Mouse (Mus musculus): ENCODE measurements around the gene Ppp1r8.

Gene Ppp1r8

DNA sequence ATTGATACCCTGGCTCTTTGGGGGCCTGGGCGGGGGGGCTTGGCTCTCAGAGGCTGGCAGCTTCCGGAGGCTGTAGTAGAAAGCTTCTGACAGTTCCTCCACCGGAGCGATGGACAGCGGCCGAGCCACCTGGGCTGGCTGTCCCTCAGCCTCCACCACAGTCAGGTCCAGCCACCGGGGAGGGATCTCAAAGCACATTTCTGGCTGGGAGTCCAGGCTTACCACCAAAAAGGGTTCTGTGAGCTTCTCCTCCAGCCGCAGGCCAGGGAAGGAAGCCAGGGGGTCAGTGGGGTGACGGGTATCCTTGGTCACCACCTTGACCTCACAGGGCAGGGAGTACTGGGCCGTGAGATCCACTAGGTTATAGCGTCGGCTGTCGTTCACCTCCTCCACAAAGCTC, 57.7 kb downstream of the Ppp1r8 start:
- in situ Hi-C loops (cut with MboI; ENCODE audit: unreplicated experiment in 2 of 2): no loop called here

DNA sequence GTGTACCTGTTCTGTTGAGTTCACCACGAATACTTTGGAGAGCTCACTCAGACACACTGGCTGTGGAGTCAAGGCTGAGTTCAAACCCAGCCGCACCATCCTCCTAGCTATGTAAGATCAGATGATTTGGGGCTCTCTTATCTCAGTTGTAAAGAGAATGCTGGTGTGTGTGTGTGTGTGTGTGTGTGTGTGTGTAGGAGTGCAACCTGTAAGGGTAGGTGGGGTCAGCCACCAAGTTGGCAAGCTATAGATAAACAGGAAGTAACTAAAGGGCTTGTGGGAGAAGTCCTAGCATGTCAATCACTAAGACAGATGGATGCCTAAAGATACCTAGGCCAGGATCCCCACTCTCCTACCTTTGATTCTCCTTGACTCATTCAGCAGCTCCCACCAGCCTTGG, 59.2 kb downstream of the Ppp1r8 start:
- in situ Hi-C loops (cut with MboI; ENCODE audit: unreplicated experiment in 2 of 2): no loop called here

GRCm38 (mm10) chr4:132780288-132780687, 62.7 kb downstream of the Ppp1r8 start:
- in situ Hi-C loops (cut with MboI; ENCODE audit: unreplicated experiment in 2 of 2): no loop called here

GRCm38 (mm10) chr4:132778562-132779201, 64.3 kb downstream of the Ppp1r8 start:
- in situ Hi-C loops (cut with MboI; ENCODE audit: unreplicated experiment in 2 of 2): loop anchor here (5.0 kb wide), 2 partner anchors 44 to 149 kb away; no protein-coding TSS in a partner anchor

All from v-Abl transformed pro-B cells (cell line).